Mouse (Mus musculus): ENCODE measurements at regions not wholly inside any gene's neighbourhood (a gene's known extent, or its start where the extent isn't known, plus 50 kb on each side); places are given as distances from the start of the nearest gene placed in this dataset.

DNA sequence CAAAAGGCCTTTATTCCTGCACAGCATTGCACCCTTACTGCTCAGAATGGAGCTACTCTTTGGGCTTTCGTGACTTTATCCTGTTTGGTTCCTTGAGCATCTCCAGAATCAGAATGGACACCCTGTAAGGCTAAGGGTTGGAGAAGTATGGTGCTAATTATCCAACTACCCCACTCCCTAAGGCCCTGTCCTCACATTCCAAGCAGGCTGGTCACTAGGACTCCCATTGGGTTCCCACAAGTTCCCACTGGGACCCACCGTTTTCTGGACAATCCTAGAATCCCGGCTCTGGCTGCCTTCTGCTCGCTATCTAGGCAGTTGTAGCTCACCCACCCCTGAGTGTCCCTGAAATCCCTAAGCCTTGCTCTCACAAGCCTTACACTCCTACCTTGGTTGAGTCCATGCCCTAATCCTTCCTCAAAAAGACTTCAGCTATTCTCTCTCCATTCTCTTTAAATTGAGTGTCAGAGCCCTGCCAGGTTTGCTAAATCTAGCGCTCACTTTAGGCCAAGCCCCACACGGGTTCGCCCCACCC is 146.1 kb downstream of the Efcab1 start:
- DNase-seq, result no peak

- peak; percentile 14 for DNase-seq
These were observed 146.8 kb downstream of the Efcab1 start for GRCm38 (mm10) chr16:15052924-15053793.

DNA sequence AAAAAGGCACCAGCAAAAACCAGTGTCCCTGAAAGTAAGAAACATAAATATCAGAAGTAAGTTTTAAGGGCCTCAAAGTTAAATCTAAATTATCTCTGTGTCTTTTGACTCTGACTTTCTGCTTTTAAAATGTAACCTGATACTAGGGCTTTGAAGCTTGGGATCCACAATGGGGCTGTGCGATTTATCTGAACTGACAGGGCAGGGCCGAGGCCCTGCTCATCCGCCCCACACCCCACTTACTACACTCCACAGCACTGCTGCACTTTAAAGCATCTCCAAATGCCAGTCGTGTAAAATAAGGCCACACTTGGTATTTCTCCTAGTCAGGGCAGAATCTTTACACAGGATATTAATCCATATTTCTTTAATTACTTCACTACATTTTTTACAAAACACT is 147.4 kb downstream of the Efcab1 start:
- no peak for DNase-seq

DNA sequence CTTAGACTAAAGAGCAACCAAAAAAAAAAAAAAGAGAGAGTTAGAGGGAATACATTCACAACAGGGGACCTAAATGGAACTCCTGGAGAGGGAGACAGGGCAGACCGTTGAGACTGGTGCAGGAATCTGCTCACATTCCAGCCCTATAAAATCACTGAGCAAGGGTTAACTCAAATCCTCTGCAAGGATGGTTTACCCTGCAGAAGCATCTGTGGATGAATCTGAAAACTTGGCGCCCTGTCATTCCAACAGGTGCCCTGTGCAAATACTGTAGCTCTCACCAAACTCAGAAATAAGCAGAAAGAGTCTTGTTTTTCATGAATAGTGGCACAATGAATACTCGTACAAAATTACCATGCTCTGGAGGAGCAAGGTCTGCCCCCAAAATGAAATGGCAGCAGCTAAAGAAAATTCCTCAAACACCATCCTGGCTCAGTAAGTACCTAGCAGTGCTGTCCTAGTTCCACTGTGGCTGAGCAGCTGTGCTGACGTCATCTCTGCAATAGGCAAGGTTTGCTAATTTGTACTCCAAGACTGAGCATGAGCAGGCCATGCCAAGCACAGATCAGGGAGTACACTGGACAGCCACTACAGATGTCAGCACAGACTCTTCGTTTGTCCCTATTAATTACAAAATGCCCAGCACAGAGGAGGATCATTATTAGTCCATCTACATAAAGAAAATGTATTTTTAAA is 148.0 kb downstream of the Efcab1 start:
- DNase-seq, result no peak

DNA sequence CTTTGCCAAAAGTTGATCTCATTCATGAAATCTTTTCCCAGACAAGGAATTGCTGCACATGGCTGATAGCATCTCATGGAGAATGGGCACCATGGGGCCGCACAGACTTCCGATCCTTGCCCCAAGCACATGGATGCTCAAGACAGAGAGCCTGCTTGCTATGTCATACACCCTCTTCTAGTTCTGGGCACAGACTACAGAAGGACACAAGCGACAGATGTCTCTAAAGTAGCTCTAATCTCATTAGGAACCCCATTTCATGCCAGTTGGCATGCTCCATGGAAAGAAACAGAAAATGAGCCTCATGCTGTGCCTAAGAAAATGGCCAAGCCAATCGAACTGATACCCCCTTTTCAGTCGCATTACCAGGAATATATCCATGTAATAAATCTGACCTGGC is 149.3 kb downstream of the Efcab1 start:
- no peak for DNase-seq

GRCm38 (mm10) chr16:15070485-15070960 is 164.1 kb downstream of the Efcab1 start:
- no peak for DNase-seq

GRCm38 (mm10) chr16:15074407-15074806 is 168.0 kb downstream of the Efcab1 start:
- DNase-seq, result no peak

DNA sequence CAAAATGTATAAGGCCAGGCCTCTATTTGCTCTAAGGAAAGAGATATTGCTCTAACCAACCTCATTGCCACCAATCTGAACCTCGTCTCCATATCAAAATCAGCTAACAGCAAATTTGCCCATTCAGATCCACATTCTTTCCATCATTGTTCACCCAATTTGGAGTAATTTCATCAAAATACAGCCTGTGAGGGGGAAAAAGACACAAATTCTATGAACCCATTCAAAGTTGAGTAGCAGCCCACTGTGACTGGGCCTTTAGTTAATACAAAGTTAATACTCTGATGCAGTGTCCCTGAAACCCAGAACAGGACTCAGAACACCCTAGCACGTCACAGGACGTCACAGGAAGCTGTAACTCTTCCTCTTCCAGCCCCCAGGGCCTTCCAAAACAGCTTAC is 177.3 kb downstream of the Efcab1 start:
- DNase-seq, result no peak

- no peak for DNase-seq
These were observed 177.8 kb downstream of the Efcab1 start for GRCm38 (mm10) chr16:15084147-15084752.

DNA sequence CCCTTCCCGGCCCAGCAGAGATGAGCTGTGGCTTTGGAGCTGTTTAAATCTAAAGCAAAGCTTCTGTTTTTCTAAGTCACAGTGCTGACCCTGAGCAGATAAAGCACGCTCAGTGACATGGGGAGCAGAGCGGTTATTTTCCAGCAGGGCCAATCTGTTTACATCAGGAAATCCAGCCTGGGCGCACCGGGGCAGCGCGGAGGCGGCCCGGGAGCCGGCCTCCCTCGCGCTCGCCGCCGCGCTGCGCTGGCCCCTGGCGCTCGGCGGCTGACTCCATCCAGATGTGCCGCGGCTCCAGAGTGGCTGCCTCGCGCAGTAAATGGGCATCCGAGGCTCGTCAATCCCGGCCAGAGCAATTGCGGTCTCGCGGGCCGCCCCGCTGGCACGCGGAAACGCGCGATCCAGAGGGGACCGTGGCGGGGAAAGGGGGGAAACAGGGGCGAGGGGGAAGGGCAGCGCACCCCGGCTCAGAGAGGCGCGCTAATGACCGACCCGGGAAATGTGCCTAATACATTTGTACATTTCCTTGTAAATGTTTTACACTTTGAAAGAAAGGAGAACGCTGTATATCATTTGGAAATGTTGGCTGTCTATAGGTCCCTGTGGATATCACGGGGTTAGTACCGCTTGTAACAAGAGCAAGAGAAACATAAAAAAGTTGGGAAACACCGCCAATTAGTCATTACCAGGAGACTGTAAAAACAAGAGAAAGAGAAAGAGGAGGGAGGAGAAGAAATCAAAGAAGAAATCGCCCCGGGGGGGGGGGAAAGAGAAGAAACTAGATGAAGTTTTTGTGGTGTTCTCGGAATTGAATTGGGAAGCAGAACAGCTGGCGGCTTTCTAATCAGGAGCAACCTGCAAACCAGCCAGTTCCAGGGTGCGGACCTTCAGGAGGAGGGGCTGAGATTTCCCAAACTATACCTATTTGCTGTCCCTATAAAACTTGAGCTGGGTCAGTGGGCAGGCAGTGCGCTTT is 178.6 kb downstream of the Efcab1 start:
- DNase-seq, result peak; percentile 55

DNA sequence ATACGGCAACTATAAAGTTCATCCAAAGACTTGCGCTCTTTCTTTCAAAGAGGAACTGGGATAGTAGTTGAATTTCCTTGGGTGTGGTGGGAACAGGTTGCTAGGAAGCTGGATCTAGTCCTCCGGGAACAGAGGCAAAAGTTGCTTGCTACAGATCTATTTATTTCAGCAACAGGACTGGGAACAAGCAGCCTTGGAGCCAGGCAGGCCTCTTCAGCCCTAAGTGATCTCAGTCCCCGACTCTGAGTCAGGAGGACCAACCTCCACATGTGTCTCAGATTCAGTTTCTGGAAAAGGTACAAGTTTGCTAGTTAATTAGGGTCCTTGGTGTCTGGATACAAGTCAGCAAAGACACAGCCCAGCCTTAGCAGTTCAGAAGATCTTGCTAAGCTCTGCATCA is 180.2 kb downstream of the Efcab1 start:
- DNase-seq, result no peak

GRCm38 (mm10) chr16:15103938-15104337 is 197.5 kb downstream of the Efcab1 start:
- no peak for DNase-seq

DNA sequence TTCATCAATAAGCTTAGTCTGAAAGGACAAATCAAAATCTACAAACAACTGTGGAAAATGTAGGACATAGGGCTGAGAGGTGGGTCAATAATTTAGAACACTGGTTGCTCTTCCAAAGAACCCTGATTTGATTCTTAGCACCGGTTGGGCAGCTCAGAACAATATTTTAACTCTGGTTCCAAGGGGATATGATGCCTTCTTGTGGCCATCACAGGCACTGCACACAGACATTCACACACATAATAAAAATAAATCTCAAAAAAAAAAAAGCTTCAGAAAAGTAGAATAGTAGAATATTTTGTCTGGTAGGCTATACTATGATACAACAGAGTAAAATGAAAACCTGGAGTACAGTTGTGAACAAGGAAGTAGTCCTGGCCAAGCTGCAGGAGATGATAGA is 200.8 kb downstream of the Efcab1 start:
- no peak for DNase-seq

DNA sequence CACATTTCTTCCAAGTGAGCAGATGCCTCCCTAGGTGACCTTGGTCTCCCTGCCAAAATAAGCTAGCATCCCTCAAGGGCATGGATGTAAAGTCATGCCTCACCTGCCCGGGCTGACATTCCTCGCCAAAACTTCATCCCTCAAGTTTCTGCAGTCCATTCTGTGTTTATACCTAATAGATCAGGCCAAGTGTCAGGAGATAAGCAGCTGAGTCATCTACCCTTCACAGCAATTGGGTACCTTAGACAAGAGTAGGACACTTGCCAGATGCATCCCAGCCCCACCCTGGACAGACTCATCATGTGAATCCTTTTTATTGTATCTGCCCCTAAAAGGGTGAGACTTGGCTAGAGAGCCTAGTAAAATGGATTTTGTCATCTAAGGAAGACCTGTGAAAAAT is 204.1 kb upstream of the Gm21897 start:
- no peak for DNase-seq

GRCm38 (mm10) chr16:15113989-15114556 is 203.2 kb upstream of the Gm21897 start:
- DNase-seq, result no peak

GRCm38 (mm10) chr16:15114574-15115230 is 202.6 kb upstream of the Gm21897 start:
- no peak for DNase-seq

- DNase-seq, result no peak
These were observed 201.9 kb upstream of the Gm21897 start for GRCm38 (mm10) chr16:15115386-15115785.

DNA sequence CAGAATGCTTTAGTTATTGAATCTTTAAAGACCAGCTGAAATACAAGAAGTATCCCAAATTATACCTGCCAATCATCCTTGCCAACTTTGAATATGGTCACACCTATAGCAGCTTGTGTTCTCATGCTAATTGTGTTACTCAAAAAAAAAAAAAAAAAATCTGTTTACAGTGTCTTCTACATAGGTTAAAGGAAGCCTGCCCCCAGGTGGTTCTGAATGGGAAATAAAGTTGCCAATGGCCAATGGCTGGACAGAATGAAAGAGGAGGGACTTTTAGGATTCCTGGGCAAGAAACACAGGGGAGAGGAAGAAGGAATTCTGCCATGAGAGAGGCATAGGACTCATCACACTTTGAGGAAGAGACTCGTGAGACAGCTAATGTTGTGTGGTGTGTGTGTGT is 197.5 kb upstream of the Gm21897 start:
- DNase-seq, result peak; percentile 14

DNA sequence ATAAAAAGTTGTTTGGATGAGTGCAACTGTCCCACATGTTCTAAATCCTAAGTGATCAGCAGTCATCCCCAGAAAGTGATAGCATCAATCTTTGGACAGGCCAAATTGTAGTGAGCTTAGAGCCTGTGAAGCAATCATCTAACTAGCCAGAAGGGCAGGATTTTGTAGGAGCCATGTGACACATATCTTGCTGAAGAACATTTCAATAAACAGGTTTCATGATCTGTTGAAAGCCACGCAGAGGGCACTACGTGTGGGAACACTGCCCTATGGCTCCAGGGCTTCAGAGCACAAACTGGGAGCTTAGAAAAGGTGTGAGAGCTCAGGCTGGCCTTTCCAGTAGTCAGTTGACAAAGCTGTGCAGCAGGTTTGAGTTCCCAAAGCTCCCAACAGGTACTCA is 188.3 kb upstream of the Gm21897 start:
- no peak for DNase-seq

GRCm38 (mm10) chr16:15129806-15130205 is 187.5 kb upstream of the Gm21897 start:
- no peak for DNase-seq

GRCm38 (mm10) chr16:15157852-15158251 is 159.4 kb upstream of the Gm21897 start:
- no peak for DNase-seq

All from kidney, adult 11 months (tissue).